Mouse (Mus musculus) granulocyte monocyte progenitor cell, adult 5-6 weeks (primary cell): ENCODE measurements around the gene Ltb4r2. TPM values are rescaled to one million over a fixed set of nuclear protein-coding genes. Genes with fewer than 3 reads are reported as not detected.
A peak's percentile ranks its signal among the peaks of the same experiment; 100 is the strongest.

Experiments
- ATAC-seq: replicated peaks from 2 replicates; pipeline ENCODE4 v1.8.0; 2016; ENCODE audit warnings: mild to moderate bottlenecking, moderate TSS enrichment, inconsistent platforms; ENCODE audit not compliant: poor library complexity, severe bottlenecking
- total RNA-seq, 2 experiments: library from RNA; stranded (forward) in 1 of 2; stranded (reverse) in 1 of 2; fragments of 200-712, 200-1000 nt in 1 of 2; fragments of >200 nt in 1 of 2; fragmentation: Nextera tagmentation in 1 of 2; gene quantifications; 2 replicates each; pipeline ENCODE4 v1.2.3; 2014 to 2017

Ltb4r2 gene
- total RNA-seq, 2 experiments from 2014 or later = 2.1 TPM; not detected in 1

GRCm38 (mm10) chr14:55777806-55778205 lies 16.6 kb downstream of the Ltb4r2 start:
- ATAC-seq = no peak; the same call in 1 of the 2 replicates

- ATAC-seq = no peak
Observed at GRCm38 (mm10) chr14:55778686-55779085, 17.5 kb downstream of the Ltb4r2 start.

GRCm38 (mm10) chr14:55779656-55780055 lies 18.4 kb downstream of the Ltb4r2 start:
- ATAC-seq = no peak

- ATAC-seq = no peak
Observed at GRCm38 (mm10) chr14:55780736-55781135, 19.5 kb downstream of the Ltb4r2 start.

GRCm38 (mm10) chr14:55781310-55781709 lies 20.1 kb downstream of the Ltb4r2 start:
- peak; percentile 89 for ATAC-seq

GRCm38 (mm10) chr14:55782361-55782960 lies 21.2 kb downstream of the Ltb4r2 start:
- ATAC-seq = no peak

GRCm38 (mm10) chr14:55783171-55783957 lies 22.1 kb downstream of the Ltb4r2 start:
- ATAC-seq = no peak

GRCm38 (mm10) chr14:55783958-55784235 lies 22.7 kb downstream of the Ltb4r2 start, which contains the start of gene Adcy4:
Gene Adcy4, minus strand, starts transcription at chr14:55784095.
- no peak for ATAC-seq

GRCm38 (mm10) chr14:55785195-55785594 lies 24.0 kb downstream of the Ltb4r2 start:
- no peak for ATAC-seq

- ATAC-seq = 0 out of 2 replicates have a peak, but pooled peaks have one; percentile 12
Observed at GRCm38 (mm10) chr14:55787731-55788130, 26.5 kb downstream of the Ltb4r2 start.

GRCm38 (mm10) chr14:55788256-55789050 lies 27.2 kb downstream of the Ltb4r2 start, which contains the start of gene Ripk3:
Gene Ripk3, minus strand, starts transcription at chr14:55788865.
- ATAC-seq = peak; percentile 88

GRCm38 (mm10) chr14:55793461-55793860 lies 32.2 kb downstream of the Ltb4r2 start:
- no peak for ATAC-seq

- ATAC-seq = no peak
Observed at GRCm38 (mm10) chr14:55793946-55794345, 32.7 kb downstream of the Ltb4r2 start.

- no peak for ATAC-seq
Observed at GRCm38 (mm10) chr14:55795380-55796163, 34.3 kb downstream of the Ltb4r2 start.

Other genes with a start within 250 kb of the Ltb4r2 start
Only the 30 nearest of the 34 such genes appear.
- gene Fitm1, start 185.8 kb upstream of the Ltb4r2 start, total RNA-seq (2014; fragmentation: Nextera tagmentation) = not detected in 2 replicates
- 2.4 TPM in 1 of 2 replicates, not detected in the other for gene Fitm1, start 185.8 kb upstream of the Ltb4r2 start, total RNA-seq (2017)
- 534 and 592 TPM in 2 replicates for gene Psme1, start 183.3 kb upstream of the Ltb4r2 start, total RNA-seq (2014; fragmentation: Nextera tagmentation)
- gene Psme1, start 183.3 kb upstream of the Ltb4r2 start, total RNA-seq (2017) = 280 and 325 TPM in 2 replicates
- gene Emc9, start 176.1 kb upstream of the Ltb4r2 start, total RNA-seq (2014; fragmentation: Nextera tagmentation) = 0.85 TPM in 1 of 2 replicates, not detected in the other
- gene Emc9, start 176.1 kb upstream of the Ltb4r2 start, total RNA-seq (2017) = 2.1 and 5.1 TPM in 2 replicates
- gene Psme2, start 170.3 kb upstream of the Ltb4r2 start, total RNA-seq (2014; fragmentation: Nextera tagmentation) = 330 and 352 TPM in 2 replicates
- 225 and 247 TPM in 2 replicates for gene Psme2, start 170.3 kb upstream of the Ltb4r2 start, total RNA-seq (2017)
- 20.1 and 21.9 TPM in 2 replicates for gene Rnf31, start 169.7 kb upstream of the Ltb4r2 start, total RNA-seq (2014; fragmentation: Nextera tagmentation)
- gene Rnf31, start 169.7 kb upstream of the Ltb4r2 start, total RNA-seq (2017) = 9.1 and 19.8 TPM in 2 replicates
- gene Irf9, start 157.9 kb upstream of the Ltb4r2 start, total RNA-seq (2014; fragmentation: Nextera tagmentation) = 23.4 and 31.2 TPM in 2 replicates
- gene Irf9, start 157.9 kb upstream of the Ltb4r2 start, total RNA-seq (2017) = 21.9 and 27.4 TPM in 2 replicates
- 1.0 TPM in 1 of 2 replicates, not detected in the other for gene Rec8, start 143.4 kb upstream of the Ltb4r2 start, total RNA-seq (2014; fragmentation: Nextera tagmentation)
- gene Rec8, start 143.4 kb upstream of the Ltb4r2 start, total RNA-seq (2017) = 0.26 TPM in 1 of 2 replicates, not detected in the other
- 47.3 and 49.7 TPM in 2 replicates for gene Ipo4, start 125.5 kb upstream of the Ltb4r2 start, total RNA-seq (2014; fragmentation: Nextera tagmentation)
- gene Ipo4, start 125.5 kb upstream of the Ltb4r2 start, total RNA-seq (2017) = 14.3 and 25.5 TPM in 2 replicates
- 8.5 and 9.1 TPM in 2 replicates for gene Gm49378, start 123.5 kb upstream of the Ltb4r2 start, total RNA-seq (2014; fragmentation: Nextera tagmentation)
- gene Gm49378, start 123.5 kb upstream of the Ltb4r2 start, total RNA-seq (2017) = 3.5 and 4.0 TPM in 2 replicates
- 35.0 and 59.0 TPM in 2 replicates for gene Tm9sf1, start 117.6 kb upstream of the Ltb4r2 start, total RNA-seq (2014; fragmentation: Nextera tagmentation)
- 48.6 and 52.9 TPM in 2 replicates for gene Tm9sf1, start 117.6 kb upstream of the Ltb4r2 start, total RNA-seq (2017)
- 3.0 TPM in 1 of 2 replicates, not detected in the other for gene Tssk4, start 111.2 kb upstream of the Ltb4r2 start, total RNA-seq (2014; fragmentation: Nextera tagmentation)
- gene Tssk4, start 111.2 kb upstream of the Ltb4r2 start, total RNA-seq (2017) = 1.1 TPM in 1 of 2 replicates, not detected in the other
- 22.9 and 29.3 TPM in 2 replicates for gene Mdp1, start 100.9 kb upstream of the Ltb4r2 start, total RNA-seq (2014; fragmentation: Nextera tagmentation)
- 21.5 and 22.6 TPM in 2 replicates for gene Mdp1, start 100.9 kb upstream of the Ltb4r2 start, total RNA-seq (2017)
- 33.9 and 37.7 TPM in 2 replicates for gene Gmpr2, start 89.5 kb upstream of the Ltb4r2 start, total RNA-seq (2014; fragmentation: Nextera tagmentation)
- 47.1 and 57.0 TPM in 2 replicates for gene Gmpr2, start 89.5 kb upstream of the Ltb4r2 start, total RNA-seq (2017)
- gene Nedd8, start 89.3 kb upstream of the Ltb4r2 start, total RNA-seq (2014; fragmentation: Nextera tagmentation) = 364 and 474 TPM in 2 replicates
- gene Nedd8, start 89.3 kb upstream of the Ltb4r2 start, total RNA-seq (2017) = 274 and 353 TPM in 2 replicates
- gene Tinf2, start 79.6 kb upstream of the Ltb4r2 start, total RNA-seq (2014; fragmentation: Nextera tagmentation) = 19.0 and 24.0 TPM in 2 replicates
- 25.7 and 27.0 TPM in 2 replicates for gene Tinf2, start 79.6 kb upstream of the Ltb4r2 start, total RNA-seq (2017)
- 0.85 and 1.8 TPM in 2 replicates for gene Tgm1, start 47.5 kb upstream of the Ltb4r2 start, total RNA-seq (2014; fragmentation: Nextera tagmentation)
- 1.4 and 4.3 TPM in 2 replicates for gene Tgm1, start 47.5 kb upstream of the Ltb4r2 start, total RNA-seq (2017)
- 17.9 and 20.4 TPM in 2 replicates for gene Rabggta, start 39.2 kb upstream of the Ltb4r2 start, total RNA-seq (2014; fragmentation: Nextera tagmentation)
- 8.5 and 12.8 TPM in 2 replicates for gene Rabggta, start 39.2 kb upstream of the Ltb4r2 start, total RNA-seq (2017)
- 54.7 and 67.7 TPM in 2 replicates for gene Dhrs1, start 15.7 kb upstream of the Ltb4r2 start, total RNA-seq (2014; fragmentation: Nextera tagmentation)
- 18.0 and 30.7 TPM in 2 replicates for gene Dhrs1, start 15.7 kb upstream of the Ltb4r2 start, total RNA-seq (2017)
- gene Nop9, start 15.7 kb upstream of the Ltb4r2 start, total RNA-seq (2014; fragmentation: Nextera tagmentation) = 30.9 and 36.6 TPM in 2 replicates
- gene Nop9, start 15.7 kb upstream of the Ltb4r2 start, total RNA-seq (2017) = 35.7 and 38.6 TPM in 2 replicates
- gene Cideb, start 3.0 kb upstream of the Ltb4r2 start, total RNA-seq (2014; fragmentation: Nextera tagmentation) = not detected in 2 replicates
- not detected in 2 replicates for gene Cideb, start 3.0 kb upstream of the Ltb4r2 start, total RNA-seq (2017)
- gene Ltb4r1, start 4.5 kb downstream of the Ltb4r2 start, total RNA-seq (2014; fragmentation: Nextera tagmentation) = 19.4 and 23.3 TPM in 2 replicates
- 19.8 and 25.8 TPM in 2 replicates for gene Ltb4r1, start 4.5 kb downstream of the Ltb4r2 start, total RNA-seq (2017)
- not detected in 2 replicates for gene Adcy4, start 22.7 kb downstream of the Ltb4r2 start, total RNA-seq (2014; fragmentation: Nextera tagmentation)
- not detected in 2 replicates for gene Adcy4, start 22.7 kb downstream of the Ltb4r2 start, total RNA-seq (2017)
- 104 and 157 TPM in 2 replicates for gene Ripk3, start 27.4 kb downstream of the Ltb4r2 start, total RNA-seq (2014; fragmentation: Nextera tagmentation)
- 40.9 and 42.4 TPM in 2 replicates for gene Ripk3, start 27.4 kb downstream of the Ltb4r2 start, total RNA-seq (2017)
- gene Nfatc4, start 61.7 kb downstream of the Ltb4r2 start, total RNA-seq (2014; fragmentation: Nextera tagmentation) = not detected in 2 replicates
- not detected in 2 replicates for gene Nfatc4, start 61.7 kb downstream of the Ltb4r2 start, total RNA-seq (2017)
- 4.1 and 7.6 TPM in 2 replicates for gene Nynrin, start 92.6 kb downstream of the Ltb4r2 start, total RNA-seq (2014; fragmentation: Nextera tagmentation)
- 2.4 and 3.3 TPM in 2 replicates for gene Nynrin, start 92.6 kb downstream of the Ltb4r2 start, total RNA-seq (2017)
- not detected in 2 replicates for gene Cbln3, start 123.0 kb downstream of the Ltb4r2 start, total RNA-seq (2014; fragmentation: Nextera tagmentation)
- gene Cbln3, start 123.0 kb downstream of the Ltb4r2 start, total RNA-seq (2017) = not detected in 2 replicates
- gene Khnyn, start 123.5 kb downstream of the Ltb4r2 start, total RNA-seq (2014; fragmentation: Nextera tagmentation) = 8.8 and 12.8 TPM in 2 replicates
- gene Khnyn, start 123.5 kb downstream of the Ltb4r2 start, total RNA-seq (2017) = 12.4 and 14.7 TPM in 2 replicates
- gene Sdr39u1, start 138.9 kb downstream of the Ltb4r2 start, total RNA-seq (2014; fragmentation: Nextera tagmentation) = 13.8 and 15.3 TPM in 2 replicates
- gene Sdr39u1, start 138.9 kb downstream of the Ltb4r2 start, total RNA-seq (2017) = 6.5 and 13.5 TPM in 2 replicates
- not detected in 2 replicates for gene Cma1, start 183.2 kb downstream of the Ltb4r2 start, total RNA-seq (2014; fragmentation: Nextera tagmentation)
- gene Cma1, start 183.2 kb downstream of the Ltb4r2 start, total RNA-seq (2017) = 0.15 TPM in 1 of 2 replicates, not detected in the other
- gene Cma2, start 189.6 kb downstream of the Ltb4r2 start, total RNA-seq (2014; fragmentation: Nextera tagmentation) = not detected in 2 replicates
- gene Cma2, start 189.6 kb downstream of the Ltb4r2 start, total RNA-seq (2017) = not detected in 2 replicates